Mouse (Mus musculus) B cell, adult 2 months (primary cell): ENCODE measurements around the gene Map3k13.

Experiments used
- DNase-seq, 2 experiments: peaks; one replicate each; pipeline ENCODE4 v3.0.0; 2022

The Map3k13 gene

GRCm38 (mm10) chr16:21813164-21813834 lies 19.2 kb downstream of the Map3k13 start:
- no peak for DNase-seq

DNA sequence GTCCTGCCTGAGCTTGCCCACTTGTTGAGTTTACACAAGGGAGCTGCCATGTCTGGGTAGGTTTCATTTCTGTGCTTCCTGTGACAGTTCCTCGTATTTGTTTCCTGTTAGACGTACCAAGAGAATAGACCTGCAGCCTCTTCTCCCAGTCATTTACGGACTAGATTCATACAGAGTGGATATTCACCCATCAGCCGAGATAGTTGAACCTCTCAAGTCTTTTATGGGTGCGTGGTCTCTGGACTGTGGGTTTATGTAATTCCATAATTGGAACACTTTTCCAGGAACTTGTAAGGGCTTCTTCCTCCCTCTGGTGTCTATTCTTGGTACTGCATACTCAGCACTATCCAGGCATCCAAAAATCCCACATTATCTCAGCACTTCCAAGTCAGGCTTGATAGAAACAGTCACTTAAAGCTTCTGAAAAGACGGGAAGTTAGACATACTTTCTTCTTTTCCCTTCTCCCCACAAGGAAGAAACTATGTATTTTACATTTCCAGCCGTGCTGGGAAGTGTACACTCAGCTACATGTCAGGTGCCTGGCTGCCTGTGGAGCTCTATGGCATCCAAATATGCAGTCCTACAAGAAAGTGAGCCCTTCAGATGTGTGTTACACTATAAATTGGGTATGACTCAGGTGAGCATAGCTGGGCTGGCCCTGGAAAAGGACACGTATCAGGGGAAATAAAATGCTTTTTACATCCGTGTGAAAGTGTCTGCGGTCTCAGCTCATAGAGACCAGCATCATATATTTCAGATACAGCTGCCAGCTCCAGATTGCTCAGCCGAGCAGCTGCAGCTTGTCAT lies 20.9 kb downstream of the Map3k13 start:
- DNase-seq: peak; percentile 41 to 43

- no peak for DNase-seq
Measured at GRCm38 (mm10) chr16:21815669-21816010, 21.5 kb downstream of the Map3k13 start.

DNA sequence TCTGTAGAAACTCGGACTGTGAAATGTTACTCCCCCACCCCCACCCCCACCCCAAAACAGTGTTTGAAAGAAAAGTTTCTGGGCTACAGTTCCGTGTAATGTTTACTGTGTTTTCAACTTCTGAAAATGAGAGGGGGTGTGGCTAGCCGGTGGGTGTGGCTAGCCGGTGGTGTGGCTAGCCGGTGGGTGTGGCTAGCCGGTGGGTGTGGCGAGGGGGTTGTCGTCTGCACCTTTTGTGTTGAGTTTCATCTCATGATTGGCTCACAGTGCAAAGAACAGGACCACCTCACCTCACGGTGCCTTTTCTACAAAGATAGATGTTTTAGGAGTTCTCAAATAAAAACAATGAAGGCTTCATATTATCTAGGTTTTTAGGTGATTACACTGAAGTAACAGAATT lies 24.0 kb downstream of the Map3k13 start:
- DNase-seq: peak; percentile 42 to 46

GRCm38 (mm10) chr16:21818629-21819028 lies 24.5 kb downstream of the Map3k13 start:
- no peak for DNase-seq

DNA sequence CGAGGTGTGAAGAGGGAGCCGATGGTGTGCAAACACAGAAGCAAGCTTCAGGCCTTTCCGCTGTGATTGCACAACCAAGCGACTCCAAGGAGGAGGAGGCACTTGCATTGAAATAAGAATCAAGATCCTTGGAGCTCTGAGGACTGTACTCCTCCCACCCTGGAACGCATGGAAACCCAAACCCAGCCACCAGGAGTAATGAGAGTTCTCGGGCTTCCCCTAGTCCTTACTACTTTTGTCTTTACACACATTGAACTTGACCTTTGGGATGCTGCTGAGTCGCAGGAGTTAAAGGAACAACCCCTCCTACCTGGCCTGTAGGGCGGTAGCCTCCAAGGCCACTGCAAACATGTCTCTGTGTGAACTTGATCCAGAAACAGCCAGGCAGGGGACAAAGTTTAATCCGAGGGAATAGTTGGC lies 31.5 kb downstream of the Map3k13 start:
- no peak for DNase-seq

DNA sequence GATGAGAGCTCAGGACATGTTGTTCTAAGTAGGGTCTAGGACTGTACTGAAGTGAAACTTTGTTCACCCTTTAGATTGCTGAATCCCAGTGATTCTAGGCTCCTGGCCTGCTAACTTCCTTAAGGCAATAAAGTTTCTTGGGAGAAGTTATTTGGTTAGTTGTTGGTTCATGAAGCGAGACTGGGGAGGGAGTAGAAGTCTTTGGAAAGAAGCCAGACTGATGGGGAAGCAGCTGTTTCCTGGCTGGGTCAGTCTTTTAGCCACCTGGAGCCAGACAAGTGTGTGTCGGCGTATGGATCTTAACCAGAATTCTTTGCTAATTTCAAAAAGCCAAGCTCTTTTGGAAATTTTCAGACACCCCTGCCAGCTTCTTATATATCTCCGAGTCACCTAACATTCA lies 33.0 kb downstream of the Map3k13 start:
- DNase-seq: no peak

DNA sequence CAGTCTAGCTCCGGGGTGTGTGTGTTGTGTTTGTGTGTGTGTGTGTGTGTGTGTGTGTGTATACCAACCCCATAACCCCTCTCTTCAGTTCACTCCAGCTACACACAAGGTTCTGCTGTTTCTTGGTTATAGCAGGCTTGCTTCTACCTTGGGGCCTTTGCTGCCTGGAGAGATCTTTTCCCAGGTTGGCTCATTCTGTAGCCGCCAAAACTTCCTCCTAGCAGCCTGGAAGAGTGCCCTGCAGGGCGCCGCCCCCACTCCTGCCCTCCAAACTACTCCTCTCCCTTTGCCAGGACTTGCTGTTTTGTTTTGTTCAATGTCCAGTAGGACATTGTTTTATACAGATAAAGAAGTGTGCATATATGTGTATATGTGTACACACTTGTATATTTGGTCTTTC lies 33.4 kb downstream of the Map3k13 start:
- DNase-seq: no peak

DNA sequence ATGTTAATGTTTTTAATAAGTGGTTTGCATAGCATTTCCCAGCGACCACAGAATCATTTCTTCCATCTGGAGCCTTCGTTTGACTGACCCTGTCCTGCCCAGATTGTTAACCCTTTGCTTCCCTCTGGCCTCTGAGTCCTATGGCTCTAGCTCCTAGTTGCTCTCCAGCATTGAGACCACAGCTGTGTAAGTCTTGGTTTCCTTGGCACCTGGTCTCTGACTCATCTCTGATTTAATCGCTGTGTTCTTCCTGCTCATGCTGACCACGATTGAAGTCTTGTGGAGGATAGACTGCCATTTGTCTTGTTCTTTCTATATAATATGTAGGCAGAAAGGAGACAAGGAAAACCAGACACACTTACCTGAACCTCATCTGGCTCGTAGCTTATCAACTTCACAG lies 35.6 kb downstream of the Map3k13 start:
- no peak for DNase-seq

DNA sequence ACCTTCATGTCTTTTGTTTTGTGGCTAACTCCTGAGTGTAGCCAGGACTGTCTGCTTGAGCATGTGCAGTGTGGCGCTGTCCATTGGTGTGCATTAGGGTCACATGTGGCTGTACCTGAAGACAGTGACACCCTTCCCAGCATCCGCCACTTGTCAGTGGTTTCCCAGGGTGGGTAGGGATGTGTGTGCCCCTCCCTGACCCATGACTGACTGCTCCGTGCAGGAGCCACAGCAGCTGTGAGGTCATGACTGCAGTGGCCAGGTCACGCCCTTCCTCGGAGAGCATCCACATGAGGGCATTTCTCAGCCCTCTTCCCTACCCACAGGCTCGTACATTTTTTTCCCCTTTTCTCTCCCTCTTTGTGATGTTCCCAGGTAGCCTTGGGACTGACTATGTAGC lies 36.6 kb downstream of the Map3k13 start:
- DNase-seq: no peak

DNA sequence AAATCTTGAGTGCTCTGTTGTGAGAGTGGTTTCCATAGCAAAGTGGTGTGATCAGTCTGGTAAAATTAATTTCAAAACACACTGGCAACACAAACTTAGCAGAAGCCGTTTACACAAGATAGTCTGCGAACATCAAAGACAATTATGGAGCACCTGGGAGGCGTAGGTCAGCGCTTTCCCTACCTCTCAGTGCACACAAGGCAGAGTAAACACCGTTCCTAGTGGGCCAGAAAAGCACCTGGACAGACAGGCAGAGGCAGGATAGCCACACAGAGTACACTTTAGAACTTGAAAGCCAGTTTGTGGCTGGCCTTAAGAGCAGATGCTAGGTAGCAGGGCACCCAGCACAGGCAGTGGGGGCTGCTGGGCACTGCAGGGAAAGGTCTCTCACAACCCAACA lies 37.6 kb downstream of the Map3k13 start:
- DNase-seq: no peak

DNA sequence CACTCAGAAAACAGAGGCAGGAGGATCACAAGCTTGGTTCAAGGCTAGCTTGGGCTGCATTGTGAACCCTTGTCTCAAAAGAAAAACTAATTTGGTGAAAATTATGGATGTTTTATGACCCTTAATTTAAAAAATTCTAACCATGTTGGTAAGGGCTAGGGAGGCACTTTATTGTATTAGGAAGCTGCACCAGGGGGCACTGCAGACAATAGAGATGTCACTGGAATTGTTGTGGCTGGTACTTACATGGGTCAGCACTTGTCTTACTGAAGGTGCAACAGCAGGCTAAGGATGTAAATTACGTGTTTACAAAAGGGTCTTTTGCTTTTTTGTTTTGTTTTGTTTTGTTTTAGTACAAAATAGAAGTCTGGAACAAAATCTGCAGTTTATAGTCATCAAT lies 39.3 kb downstream of the Map3k13 start:
- no peak for DNase-seq

GRCm38 (mm10) chr16:21833970-21834369 lies 39.8 kb downstream of the Map3k13 start:
- no peak for DNase-seq

GRCm38 (mm10) chr16:21834866-21835583 lies 40.9 kb downstream of the Map3k13 start:
- DNase-seq: no peak

- no peak for DNase-seq
Measured at GRCm38 (mm10) chr16:21835584-21835931, 41.4 kb downstream of the Map3k13 start.

GRCm38 (mm10) chr16:21836311-21837072 lies 42.3 kb downstream of the Map3k13 start:
- no peak for DNase-seq

DNA sequence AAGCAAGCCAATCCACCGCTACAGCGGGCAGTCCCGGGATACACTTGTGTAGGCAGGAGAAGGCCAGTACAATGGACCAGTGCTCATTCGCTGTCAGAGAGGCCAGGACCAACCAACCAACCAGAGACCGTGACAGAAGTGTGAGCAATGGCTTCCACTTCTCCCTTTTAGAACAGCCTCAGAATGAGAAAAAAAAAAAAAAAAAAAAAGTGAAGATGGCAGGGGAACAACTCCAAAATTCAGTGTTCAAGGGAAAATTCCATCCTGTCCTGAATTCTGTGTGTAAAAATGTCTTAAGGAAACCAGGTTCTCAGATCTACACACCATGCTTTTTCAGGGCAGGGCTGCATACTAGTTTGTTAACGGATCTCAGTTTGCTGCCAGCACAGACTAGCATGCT lies 43.5 kb downstream of the Map3k13 start:
- no peak for DNase-seq

DNA sequence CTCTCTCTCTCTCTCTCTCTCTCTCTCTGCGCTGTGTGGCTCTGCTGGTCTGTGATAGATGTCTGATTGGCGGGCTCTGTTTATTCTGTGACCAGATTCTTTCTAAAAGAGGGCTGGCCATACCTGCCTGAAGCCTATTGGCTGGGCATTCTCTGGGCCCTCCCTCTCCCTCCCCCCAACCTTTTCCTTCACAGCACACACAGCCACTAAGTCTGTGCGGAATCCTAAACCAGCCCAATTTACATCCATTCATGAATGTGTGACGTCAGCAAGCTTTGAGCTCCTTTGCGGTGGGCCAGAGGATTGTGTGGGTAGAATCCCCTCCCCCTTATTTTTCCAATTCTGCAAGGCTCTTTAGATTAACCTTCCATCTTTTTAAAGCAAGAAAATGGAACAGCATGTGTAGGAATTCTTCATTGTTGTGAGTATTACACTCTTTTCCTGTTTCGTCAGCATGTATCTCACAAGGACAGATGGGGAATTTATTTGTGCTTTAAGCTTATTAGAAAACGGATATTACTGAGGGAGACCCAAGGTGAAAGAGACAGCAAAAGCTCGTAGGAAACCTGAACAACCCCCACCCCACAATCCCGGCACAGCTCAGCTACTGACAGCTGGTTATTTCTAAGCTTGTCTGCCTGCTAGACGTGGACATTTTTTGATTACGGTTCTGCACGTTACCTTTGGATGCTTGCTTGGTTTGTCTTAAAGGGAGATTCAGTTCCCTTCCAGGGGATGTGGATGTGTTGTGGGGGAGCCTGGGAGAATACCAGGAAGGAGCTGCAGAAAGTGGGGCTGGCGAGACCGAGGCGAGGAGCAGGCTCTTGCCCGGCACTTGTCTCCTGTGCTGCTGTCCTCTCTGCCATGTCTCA lies 51.9 kb downstream of the Map3k13 start:
- DNase-seq: peak; percentile 37 to 38

DNA sequence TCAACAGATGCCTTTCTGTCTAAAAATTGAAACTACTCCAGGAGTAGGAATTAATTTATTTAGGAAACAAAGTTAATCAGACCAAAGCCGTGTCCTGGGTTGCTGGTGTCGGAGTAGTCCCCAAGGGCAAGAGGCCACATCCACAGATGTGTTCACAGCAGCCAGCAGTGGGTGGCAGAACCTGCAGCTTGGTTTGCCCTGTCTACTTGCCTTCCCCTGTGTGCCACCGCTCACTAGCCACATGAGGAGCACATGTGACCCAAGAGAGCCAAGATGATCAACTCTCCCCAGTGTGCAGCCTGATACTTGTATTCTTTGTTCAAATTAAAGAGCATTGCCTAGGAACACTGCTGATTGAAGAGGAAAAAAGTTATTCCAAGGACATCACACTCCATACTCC lies 54.3 kb downstream of the Map3k13 start:
- no peak for DNase-seq

GRCm38 (mm10) chr16:21848847-21849246 lies 54.7 kb downstream of the Map3k13 start:
- DNase-seq: no peak

DNA sequence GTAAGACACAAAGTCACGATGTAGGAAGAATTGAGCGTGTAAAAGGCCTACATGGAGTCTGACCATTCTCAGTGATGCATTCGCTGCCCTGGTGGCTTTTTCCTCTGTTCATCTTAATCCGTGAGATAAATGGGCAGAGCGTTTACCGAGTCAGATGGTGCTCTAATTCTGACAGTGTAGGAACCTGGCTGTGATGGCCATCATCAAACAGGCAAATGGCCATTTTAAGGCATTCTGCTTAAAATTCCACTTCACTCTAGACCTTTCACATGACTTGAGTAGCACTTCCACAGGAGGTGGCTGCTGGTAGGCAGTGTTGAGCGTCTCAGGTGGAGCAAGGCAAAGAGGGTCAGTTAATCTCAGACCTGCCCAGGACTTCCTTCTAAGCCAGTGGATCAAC lies 58.2 kb downstream of the Map3k13 start:
- DNase-seq: no peak

DNA sequence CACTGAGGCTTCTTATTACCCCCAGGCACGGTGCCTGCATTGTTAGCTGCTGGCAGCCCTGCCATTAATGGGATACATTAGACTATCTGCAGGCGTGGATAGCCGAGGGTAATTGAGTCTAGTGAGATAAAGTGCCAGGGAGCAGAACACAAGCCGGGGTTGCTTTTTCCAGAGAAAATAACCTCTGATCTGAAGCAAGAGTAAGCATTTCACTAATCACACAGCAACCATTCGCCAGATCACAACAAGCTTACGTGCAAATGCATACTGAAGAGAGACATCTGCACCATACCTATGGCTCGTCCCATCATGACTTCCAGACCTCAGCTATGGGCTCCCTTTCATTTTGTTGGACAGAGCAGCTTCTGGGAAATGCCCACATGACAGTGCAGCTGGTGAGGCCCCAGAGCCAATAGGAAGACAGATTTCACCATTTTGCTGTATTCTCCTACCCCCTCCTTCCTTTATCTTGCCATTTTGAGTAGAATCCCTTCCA lies 59.3 kb downstream of the Map3k13 start:
- DNase-seq: no peak
